Mouse (Mus musculus) liver, adult (tissue): ENCODE results near the gene Dexi.

ENCODE experiments used
- GATA4 ChIP-seq: IDR thresholded peaks from 2 replicates; pipeline ENCODE4 v1.6.1; 2014; ENCODE audit warnings: mild to moderate bottlenecking, low read length; ENCODE audit not compliant: insufficient replicate concordance

Dexi gene

GRCm38 (mm10) chr16:10454583-10454974, 88.3 kb downstream of the Dexi start:
- no peak for TF ChIP-seq GATA4

- TF ChIP-seq GATA4: no peak
These were observed 88.8 kb downstream of the Dexi start for GRCm38 (mm10) chr16:10453872-10454582.
